Mouse (Mus musculus) splenic B cell, adult 2 months (primary cell): ENCODE measurements around the gene Ehf.

Source experiments
- DNase-seq: peaks from one replicate; pipeline ENCODE4 v3.0.0-alpha.2; 2011; ENCODE audit warnings: low read depth, low spot score
- H3K27me3 ChIP-seq: 2 replicates; pipeline ENCODE4 v1.6.1; 2012; ENCODE audit warnings: mild to moderate bottlenecking, low read length, moderate library complexity, mixed read lengths; ENCODE audit not compliant: control insufficient read depth, poor library complexity, insufficient read depth, severe bottlenecking
- H3K36me3 ChIP-seq: 2 replicates; pipeline ENCODE4 v1.6.1; 2012; ENCODE audit warnings: mild to moderate bottlenecking, low read length, moderate library complexity, mixed read lengths; ENCODE audit not compliant: control insufficient read depth, poor library complexity, insufficient read depth, severe bottlenecking

Ehf gene

GRCm38 (mm10) chr2:103321638-103322037 lies 18.6 kb upstream of the Ehf start:
- DNase-seq, result no peak
- Histone ChIP-seq H3K36me3 (no peaks in the 10 kb centered on the region), H3K27me3 (no peaks in the 10 kb centered on the region)

GRCm38 (mm10) chr2:103314002-103314401 lies 10.9 kb upstream of the Ehf start:
- Histone ChIP-seq H3K27me3 (no peaks in the 10 kb centered on the region), H3K36me3 (no peaks in the 10 kb centered on the region)
- DNase-seq, result no peak

- H3K36me3 ChIP-seq, result no peaks in the 10 kb centered on the region
- H3K27me3 ChIP-seq, result no peaks in the 10 kb centered on the region
- DNase-seq, result no peak
Measured at GRCm38 (mm10) chr2:103312640-103313039, 9.6 kb upstream of the Ehf start.

- DNase-seq, result no peak
- H3K36me3 ChIP-seq, result no peaks in the 10 kb centered on the region
- H3K27me3 ChIP-seq, result no peaks in the 10 kb centered on the region
Measured at GRCm38 (mm10) chr2:103310663-103311062, 7.6 kb upstream of the Ehf start.

GRCm38 (mm10) chr2:103306686-103307085 lies 3.6 kb upstream of the Ehf start:
- Histone ChIP-seq H3K27me3 (no peaks in the 10 kb centered on the region), H3K36me3 (no peaks in the 10 kb centered on the region)
- DNase-seq, result no peak

GRCm38 (mm10) chr2:103302669-103303068 lies 409 bp downstream of the Ehf start:
- no peak for DNase-seq
- Histone ChIP-seq H3K36me3 (no peaks in the 10 kb centered on the region), H3K27me3 (no peaks in the 10 kb centered on the region)

GRCm38 (mm10) chr2:103298711-103299463 lies 4.2 kb downstream of the Ehf start:
- H3K36me3 ChIP-seq, result no peaks in the 10 kb centered on the region
- DNase-seq, result no peak
- H3K27me3 ChIP-seq, result no peaks in the 10 kb centered on the region

- Histone ChIP-seq H3K36me3 (no peaks in the 10 kb centered on the region), H3K27me3 (no peaks in the 10 kb centered on the region)
- DNase-seq, result no peak
Measured at GRCm38 (mm10) chr2:103294526-103294925, 8.6 kb downstream of the Ehf start.

- no peaks in the 10 kb centered on the region for H3K36me3 ChIP-seq
- no peaks in the 10 kb centered on the region for H3K27me3 ChIP-seq
- no peak for DNase-seq
Measured at GRCm38 (mm10) chr2:103293751-103294150, 9.3 kb downstream of the Ehf start.

GRCm38 (mm10) chr2:103293214-103293613 lies 9.9 kb downstream of the Ehf start:
- no peak for DNase-seq

GRCm38 (mm10) chr2:103290705-103291269 lies 12.3 kb downstream of the Ehf start:
- H3K36me3 ChIP-seq, result no peaks in the 10 kb centered on the region
- no peaks in the 10 kb centered on the region for H3K27me3 ChIP-seq
- no peak for DNase-seq

More at GRCm38 (mm10) chr2:103293214-103293613, 9.9 kb downstream of the Ehf start:
- Histone ChIP-seq H3K27me3 (no peaks in the 10 kb centered on the region), H3K36me3 (no peaks in the 10 kb centered on the region)

- Histone ChIP-seq H3K36me3 (no peaks in the 10 kb centered on the region), H3K27me3 (no peaks in the 10 kb centered on the region)
- DNase-seq, result no peak
Measured at GRCm38 (mm10) chr2:103290167-103290566, 12.9 kb downstream of the Ehf start.

- no peaks in the 10 kb centered on the region for H3K36me3 ChIP-seq
- no peak for DNase-seq
- H3K27me3 ChIP-seq, result no peaks in the 10 kb centered on the region
Measured at GRCm38 (mm10) chr2:103289407-103289950, 13.6 kb downstream of the Ehf start.

- DNase-seq, result no peak
Measured at GRCm38 (mm10) chr2:103287716-103288115, 15.4 kb downstream of the Ehf start.

GRCm38 (mm10) chr2:103285561-103285960 lies 17.5 kb downstream of the Ehf start:
- no peaks in the 10 kb centered on the region for H3K36me3 ChIP-seq
- DNase-seq, result no peak
- no peaks in the 10 kb centered on the region for H3K27me3 ChIP-seq

More at GRCm38 (mm10) chr2:103287716-103288115, 15.4 kb downstream of the Ehf start:
- no peaks in the 10 kb centered on the region for H3K27me3 ChIP-seq
- no peaks in the 10 kb centered on the region for H3K36me3 ChIP-seq
